Mouse (Mus musculus) thymus, adult 2 months (tissue): ENCODE results near the gene Prep.

ENCODE experiments used
- CTCF ChIP-seq: fragments of 200-500 bp; IDR thresholded peaks from 2 replicates; pipeline ENCODE4 v1.5.1; 2012; ENCODE audit warnings: mild to moderate bottlenecking, control low read depth, low read length, moderate library complexity, borderline replicate concordance; ENCODE audit not compliant: control insufficient read depth, poor library complexity, insufficient read depth; ENCODE audit errors: extremely low read depth
- POLR2A ChIP-seq: fragments of 200-500 bp; IDR thresholded peaks from 2 replicates; pipeline ENCODE4 v1.6.1; 2012; ENCODE audit warnings: mild to moderate bottlenecking, low read length, control low read depth, moderate library complexity; ENCODE audit not compliant: control insufficient read depth, poor library complexity, insufficient read depth; ENCODE audit errors: extremely low read depth

DNA sequence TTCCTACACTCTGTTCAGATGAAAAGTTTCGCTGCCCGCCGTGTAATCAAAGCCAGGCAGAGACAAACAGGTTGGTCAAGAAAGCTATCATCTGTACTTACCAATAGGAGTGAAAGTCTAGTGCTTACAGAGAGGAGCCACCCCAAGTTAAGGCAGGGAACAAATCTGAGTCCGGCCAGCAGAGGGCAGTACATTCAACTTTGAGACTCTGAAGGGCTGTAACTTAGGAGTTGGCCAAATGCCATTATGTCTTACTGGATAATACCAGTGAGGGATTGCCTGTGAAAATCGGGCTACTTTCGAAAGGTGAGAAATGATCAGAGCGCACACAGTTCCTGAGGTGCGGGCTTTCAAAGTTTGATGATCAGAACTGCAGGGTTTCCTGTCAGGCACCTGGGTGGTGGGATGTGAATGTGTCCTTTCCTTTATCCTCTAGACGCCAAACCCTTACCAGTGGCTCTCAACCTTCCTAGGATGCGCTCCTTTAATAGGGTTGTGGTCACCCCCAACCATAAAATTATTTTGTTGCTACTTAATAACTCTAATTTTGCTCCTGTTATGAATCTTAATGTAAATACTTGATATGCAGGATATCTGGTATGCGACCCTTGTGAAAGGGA, 15.8 kb upstream of the Prep start:
- TF ChIP-seq CTCF = no peak
- TF ChIP-seq POLR2A = no peak
